Mouse (Mus musculus) Muller cell, postnatal 12 days (primary cell): ENCODE data around the gene Pappa2.

Experiments
- DNase-seq: peaks from one replicate; pipeline ENCODE4 v3.0.0-alpha.2; 2015; ENCODE audit errors: inconsistent ontology term

Pappa2 gene

DNA sequence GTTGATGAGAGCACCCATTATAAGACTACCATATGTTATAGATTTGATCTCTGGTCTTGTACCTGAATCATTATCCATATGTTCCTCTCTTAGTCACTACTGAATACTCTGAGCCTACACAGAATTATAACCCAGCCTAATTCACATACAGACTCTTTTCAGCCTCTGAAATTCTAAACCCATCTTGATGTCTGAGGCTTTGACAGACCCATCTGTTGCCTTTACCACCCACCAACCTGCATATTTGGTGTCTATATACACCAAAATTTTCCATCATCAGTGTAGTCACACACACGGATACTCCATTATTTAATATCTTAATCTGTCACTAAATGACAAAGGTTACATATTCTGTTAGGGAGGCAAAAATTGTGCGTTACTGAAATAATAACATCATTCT is 69.6 kb downstream of the Pappa2 start:
- DNase-seq = no peak

DNA sequence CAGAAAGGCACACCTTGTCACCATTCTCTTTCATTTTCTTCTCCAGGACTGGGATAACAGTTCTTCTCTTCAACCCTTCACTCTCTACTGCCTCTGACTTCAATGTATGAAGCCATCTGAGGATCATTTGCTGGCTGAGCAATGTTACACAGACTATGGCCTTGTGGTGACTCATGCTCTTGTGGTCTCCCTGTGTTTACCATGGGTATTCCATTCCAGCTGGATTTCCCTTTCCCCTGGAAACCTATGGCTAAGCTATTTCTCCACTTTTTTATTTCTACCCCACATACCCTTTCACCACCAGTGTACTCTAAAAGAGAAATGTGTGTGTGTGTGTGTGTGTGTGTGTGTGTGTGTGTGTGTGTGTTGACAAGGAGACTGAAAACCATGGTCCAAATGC is 83.0 kb downstream of the Pappa2 start:
- DNase-seq = peak; percentile 17

DNA sequence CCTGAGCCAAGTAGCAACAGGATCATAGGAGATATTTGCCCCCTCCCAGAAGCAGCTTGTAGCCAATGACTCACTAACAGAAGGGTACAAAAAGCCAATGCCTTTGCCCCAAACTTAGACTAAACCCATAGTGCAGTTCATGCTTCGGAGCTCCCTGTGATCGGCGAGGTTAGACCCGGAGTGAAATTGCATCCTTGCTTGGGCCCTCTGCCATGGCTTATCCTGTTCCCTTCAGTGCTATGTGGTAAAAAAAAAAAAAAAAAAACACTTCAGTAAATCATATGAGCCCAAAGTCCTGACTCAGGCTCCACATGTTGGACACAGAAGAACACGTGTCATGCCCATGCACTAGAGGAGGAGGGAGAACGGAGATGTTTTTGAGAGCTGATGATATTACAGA is 85.8 kb downstream of the Pappa2 start:
- DNase-seq = no peak

DNA sequence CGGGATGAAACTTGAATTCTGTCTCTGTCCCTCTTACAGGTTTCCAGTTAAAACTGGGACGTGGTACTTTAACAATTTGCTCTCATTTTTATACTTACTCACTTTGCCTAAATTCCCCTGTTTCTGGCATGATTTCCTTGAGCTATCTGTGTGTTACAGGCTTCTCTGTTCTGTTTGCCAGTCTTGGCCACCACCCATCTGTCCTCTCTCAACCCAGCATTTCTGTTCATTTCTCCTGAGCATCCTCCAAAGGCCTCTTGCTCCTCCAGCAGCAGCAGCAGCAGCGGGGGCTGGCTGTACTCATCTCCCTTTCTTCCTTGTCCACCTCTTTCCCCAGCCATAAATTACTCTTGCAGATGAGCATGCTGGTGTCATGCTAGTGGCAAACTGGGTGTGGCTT is 104.8 kb downstream of the Pappa2 start:
- DNase-seq = no peak

DNA sequence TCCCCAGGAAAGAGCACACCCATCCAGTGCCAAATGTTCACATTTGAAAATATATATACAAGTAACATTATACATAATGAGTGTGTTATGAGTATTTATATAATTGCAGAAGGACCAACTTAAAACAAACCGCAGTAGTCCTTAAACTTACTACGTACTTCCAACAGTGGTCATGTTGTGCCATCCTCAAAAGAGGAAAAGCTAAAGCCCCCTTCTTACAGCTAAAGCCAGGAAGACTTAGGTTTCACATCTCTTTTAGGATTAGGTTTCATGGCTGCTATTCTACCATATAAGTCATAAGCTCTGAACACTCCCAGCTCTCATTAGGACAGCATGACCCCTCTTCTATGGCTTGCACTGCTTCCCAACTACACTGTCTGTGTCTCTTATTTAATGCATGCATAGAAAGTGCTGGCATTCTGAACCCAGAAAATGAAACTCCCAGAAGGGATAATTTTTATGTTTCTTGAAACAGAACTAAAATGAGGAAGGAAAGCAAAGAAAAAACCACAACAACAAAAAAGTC is 105.7 kb downstream of the Pappa2 start:
- no peak for DNase-seq

DNA sequence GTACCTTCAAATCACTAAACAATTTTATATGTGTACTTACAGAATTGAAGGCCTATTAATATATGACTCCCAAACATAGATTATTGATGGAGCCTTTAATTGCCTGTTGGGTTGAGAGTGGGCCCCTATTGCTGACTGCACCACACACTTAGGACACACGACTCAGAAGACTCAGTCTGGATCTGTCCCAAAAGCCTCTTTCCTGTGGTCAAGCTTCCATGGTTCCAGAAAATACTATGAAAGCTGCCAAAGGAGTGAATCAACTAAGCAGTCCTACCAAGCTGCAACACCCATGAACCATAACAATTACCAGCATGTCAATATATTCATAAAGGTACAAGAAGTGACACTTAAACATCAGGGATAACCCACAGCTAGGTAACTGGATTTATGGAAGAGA is 106.7 kb downstream of the Pappa2 start:
- peak; percentile 52 for DNase-seq

DNA sequence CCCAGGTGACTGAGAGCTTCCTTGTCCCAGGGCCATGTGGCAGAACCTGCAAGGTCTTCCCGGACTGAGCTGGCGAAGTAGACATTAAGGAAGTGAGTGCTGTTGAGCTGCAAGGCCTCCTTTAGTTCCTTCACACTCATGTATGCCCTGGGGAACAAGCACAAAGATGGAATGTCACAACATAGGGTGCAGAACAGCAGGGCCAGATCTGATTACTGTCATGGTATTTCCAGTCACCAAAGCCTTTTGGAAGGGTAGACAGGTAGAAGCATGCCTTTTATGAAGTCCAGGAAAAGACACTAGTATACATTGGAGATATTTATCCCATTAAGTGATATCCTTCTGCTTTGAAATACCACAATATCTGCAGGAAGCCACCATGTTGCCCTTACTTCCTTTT is 108.9 kb downstream of the Pappa2 start:
- no peak for DNase-seq

DNA sequence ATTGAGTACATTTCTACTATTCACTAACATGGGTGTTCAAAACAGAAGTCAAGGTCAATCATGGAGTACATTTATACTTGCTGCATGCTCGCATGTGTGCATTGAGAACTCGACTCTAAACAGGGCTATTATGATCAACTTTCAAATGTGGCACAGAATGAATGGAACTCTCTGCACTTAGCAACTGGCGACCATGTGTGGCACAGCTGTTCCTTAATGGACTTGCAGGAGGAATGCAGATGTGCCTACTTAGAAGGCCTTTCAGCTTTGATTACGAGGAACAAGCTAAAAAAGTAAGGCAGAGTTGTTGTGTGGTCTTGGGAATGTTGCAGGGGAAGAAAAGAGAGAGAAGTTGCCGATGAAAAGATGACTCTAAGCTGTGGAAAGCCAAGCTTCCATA is 120.1 kb downstream of the Pappa2 start:
- no peak for DNase-seq

DNA sequence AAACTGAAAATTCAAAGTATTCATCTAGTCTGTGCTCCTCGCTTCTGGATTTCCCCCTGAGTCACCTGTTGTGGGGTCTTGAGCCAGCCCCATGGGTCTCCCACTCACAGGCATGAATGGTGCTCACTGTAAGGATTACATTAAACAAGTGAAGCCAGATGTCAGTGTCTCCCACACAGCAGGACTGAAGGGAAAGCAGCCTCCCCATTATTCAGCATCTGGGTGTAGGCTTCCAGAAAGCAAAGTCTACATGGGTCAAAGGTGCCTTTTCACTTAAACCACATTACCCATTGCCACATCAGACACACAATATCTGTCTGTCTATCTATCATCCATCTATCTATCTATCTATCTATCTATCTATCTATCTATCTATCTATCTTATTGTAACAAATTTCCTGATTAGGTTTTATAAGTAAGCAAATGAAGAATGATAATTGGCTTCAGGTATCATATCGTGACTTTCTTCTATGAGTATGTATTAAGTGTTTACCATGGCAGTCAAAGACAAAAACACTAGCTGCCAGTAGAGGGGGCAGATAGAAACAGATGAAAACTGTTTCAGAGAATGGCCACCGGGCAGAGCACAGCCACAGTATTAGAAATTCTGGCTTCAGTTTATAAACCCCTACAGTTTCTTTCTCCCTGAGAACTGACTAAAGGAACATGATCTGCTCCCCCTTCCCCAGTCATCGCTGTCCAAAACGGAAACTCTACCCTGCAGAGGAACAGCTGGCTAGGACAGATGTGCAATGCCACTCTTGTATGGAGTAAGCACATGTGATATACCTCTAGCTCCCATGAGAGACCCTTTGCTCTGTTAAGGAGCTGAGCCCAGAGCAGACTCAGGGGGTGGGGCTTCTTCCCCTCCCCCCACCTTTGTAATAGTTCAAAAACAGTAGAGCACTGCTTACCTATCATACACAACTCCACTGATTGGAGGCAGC is 126.1 kb downstream of the Pappa2 start:
- no peak for DNase-seq

DNA sequence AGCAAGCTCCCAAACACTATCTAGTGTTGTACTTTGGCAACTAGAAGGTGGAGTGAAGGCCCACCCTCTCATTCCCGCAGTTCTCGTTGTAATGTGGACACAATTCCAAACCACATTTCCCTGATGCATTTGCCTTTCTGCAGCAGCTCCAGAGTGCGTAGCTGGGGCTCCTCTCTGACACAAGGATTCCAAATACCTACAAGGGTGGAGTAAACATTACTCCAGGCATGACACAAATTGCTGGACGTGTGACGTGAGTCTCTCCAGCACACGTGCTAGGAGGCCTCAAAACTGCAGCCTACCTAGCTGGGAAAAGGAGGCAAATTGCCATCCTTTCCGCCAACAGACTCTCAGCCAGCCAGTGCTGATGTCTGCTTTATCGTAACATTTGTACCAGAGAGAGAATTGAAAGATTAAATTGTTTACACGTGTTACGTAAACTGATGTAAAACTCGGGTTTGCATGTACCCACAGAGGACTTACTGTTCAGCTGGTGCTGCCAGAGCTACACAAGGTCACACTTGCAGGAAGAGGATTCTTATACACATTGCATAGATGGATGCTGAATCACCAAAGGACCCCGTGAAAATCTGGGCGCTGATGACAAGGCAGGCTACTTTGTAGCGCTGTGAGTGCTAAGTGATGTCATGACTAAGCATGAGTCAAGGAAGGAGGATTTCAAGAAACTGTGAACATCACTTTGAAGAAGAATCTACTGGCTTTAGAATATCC is 127.3 kb downstream of the Pappa2 start:
- DNase-seq = no peak

DNA sequence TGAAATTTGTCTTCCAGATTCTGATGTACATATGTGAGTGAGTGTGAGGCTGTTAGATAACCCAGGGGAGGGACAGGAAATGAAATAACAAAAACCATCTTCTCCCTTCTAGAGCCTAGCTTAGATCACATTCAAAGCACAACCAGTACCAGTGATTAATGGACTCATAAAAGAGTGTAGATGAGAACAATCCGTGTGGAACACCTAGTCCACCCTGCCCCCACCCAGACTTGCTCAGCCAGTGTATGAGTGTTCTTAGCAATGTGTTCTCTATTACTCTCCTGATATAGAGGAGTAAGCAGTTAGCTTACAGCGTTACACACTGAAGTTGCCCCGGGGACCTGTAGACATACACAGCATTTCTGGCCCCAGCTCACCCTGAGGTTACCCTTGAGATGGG is 129.8 kb downstream of the Pappa2 start:
- no peak for DNase-seq

DNA sequence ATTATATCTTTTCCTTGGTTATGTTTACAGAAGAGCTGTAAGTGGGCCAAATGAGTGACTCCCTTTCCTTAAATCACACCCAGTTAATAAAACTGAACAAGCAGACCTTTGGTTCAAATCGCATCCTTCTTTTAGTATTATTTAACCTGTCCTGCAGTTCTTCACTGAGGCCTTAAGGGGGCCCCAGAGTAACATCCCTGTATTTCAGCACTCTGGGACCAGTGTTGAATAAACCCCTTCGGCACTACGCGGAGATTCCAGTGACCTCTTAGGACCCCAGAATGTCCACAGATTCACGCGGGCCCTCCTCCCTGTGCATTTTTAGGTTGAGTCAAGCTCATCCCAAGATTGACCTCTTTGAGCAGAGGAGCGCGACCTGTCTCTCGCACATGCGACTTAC is 135.7 kb downstream of the Pappa2 start:
- no peak for DNase-seq

DNA sequence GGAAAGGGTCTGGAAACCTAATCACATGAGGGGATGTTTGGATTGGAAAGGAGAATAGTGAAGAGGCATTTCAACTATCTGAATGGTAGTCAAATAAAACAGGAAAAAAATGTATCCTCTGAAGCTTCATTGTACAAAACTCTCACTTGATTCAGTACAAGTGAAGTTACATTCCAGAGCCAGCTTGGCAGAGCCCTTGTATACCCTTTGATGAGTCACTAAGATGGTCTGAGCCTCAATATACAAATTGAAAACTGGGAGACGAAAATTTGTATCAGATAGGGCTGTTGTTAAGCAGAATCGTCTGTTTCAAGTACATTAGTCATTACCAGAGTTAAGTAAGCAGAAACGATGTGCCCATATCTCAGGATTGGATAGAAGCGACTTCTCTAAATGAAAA is 143.1 kb downstream of the Pappa2 start:
- peak; percentile 45 for DNase-seq

DNA sequence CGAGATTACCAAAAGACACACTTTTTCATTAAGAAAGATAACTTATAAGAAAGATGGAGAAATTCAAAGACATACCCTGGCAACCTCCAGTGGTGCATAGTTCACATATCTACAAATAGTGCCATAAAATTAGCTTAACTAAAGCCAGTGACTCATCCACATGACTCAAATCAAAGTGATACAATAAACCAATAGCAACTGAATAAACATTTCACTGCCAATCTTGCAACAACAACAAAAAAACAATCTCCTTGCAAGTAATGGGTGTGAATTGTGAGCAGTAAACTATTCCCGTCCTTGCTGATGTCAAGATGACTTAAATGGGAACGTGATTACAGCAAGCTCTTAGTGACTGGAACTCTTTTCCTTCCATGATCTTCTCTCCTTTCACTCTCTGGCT is 150.1 kb downstream of the Pappa2 start:
- no peak for DNase-seq

DNA sequence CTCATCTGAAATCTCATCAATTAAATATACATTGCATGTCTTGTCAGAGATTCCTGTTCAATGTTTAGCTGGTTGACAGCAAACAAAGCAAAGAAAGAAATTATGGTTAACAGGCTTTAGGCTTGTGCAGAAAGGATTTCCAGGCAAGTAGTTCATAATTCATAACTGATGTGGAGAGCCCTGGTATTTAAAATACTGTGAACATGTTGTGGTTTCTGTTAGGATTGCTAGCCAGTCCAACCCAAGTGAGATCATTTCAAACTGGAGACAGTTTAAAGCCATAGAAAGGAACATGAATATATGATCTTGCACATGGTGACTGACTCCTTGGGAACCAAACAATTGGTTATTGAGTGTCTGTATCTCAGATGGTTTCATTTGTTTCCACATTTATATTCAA is 152.4 kb downstream of the Pappa2 start:
- DNase-seq = no peak

DNA sequence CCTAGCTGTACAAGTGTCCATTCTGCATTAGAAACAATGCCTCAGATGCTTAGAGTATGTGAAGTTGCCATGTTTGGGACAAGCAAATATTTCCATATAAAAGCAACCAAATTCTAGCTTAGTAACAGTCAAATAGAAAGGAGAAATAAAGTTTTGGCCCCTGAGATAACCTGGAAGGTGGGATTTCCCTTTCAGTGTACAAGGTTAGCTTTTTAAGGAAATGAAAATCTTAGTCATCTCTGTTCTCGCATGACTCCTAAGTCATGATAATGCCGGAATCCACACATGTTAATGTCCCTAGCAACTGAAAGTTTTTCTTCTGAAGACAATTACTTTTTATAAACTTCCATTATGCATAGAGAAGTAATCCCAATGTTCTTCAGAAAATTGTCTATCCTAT is 160.6 kb downstream of the Pappa2 start:
- no peak for DNase-seq

DNA sequence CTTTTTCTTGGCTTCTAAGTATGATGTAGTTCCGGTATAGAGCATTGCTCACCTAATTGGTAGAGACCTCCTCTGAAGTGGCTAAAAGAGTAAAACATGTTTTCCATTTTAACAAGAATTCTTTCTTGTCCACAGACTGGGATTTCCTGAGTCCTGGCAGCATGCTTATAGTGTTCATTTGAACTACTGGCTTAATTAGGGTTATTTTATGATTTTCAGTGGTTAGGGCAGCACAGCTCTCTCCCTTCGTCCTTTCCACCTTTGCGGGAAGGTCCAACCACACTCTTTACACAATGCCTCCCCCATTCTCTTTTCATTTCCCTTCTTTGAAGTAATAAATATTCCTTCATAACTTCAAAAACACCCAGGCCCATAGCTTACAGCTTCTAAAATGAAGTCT is 163.8 kb downstream of the Pappa2 start:
- no peak for DNase-seq

DNA sequence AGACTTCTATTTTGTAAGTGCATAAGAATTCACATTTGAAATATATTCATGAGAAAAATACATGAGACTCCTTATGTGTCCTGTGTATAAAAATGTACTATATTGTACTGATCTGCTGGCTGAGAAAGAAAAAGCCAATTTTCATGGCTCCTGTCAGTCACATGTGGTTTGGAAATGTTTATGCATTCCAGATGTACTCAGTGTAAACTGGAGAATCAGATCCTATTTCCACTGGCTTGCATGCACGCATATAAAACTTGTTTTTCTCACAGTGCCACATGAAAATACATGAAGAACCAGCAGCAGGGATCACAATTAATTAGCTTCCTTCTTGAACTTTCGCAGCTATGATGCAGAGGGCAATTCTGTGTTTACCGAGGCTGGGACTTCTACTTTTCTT is 168.4 kb downstream of the Pappa2 start:
- DNase-seq = no peak

DNA sequence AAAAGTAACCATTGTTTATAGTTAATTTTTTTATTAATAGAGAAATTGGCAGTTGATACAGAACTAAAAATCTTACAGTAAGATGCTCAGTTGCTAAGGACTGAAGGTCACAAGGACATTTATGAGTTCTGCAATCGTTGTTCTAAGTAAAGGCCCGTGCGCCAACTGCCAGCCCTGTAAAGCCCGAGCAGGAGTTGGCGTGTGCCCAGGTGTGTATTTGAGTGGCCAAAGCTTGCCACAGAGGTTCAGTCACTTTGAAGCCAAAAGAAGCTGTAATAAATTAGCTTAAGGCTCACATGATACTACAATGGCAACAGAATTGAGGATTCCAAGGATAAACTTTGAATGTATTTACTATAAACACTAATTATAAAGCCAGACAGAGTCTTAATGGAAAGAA is 204.8 kb downstream of the Pappa2 start:
- DNase-seq = no peak

DNA sequence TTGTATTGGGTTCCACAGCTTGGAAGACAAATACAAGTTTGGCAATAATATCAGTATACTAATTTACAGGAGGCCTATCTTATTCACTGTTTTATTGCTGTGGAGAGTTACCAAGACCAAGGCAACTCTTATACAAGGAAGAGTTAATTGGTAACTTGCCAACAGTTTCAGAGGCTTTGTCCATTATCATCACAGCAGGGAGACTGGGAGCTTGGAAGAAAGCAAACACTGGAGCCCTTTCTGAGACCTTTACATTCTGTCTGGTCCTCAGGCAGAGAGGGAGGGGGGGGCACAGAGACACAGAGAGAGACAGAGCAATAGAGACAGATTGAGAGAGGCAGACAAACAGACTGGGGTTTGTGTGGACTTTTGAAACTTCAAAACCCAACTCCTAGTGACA is 207.2 kb downstream of the Pappa2 start:
- no peak for DNase-seq

DNA sequence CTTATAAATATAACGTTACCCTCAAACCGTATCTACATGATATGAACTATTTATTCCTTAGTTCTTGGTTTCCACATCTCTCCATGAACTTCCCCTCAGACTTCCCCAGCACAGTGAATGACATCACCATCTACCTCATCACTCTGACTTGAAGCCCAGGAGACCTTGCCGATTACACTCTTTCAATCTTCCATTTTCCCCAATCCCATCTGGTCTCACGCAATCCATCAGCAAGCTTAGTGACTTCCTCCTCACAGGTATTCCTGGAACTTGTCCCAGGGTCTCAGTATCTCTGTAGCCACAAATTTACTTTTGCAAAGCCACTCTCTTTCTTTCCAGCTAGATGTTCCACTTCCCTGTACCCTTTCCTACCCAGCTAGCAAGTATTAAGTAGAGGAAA is 209.5 kb downstream of the Pappa2 start:
- no peak for DNase-seq

DNA sequence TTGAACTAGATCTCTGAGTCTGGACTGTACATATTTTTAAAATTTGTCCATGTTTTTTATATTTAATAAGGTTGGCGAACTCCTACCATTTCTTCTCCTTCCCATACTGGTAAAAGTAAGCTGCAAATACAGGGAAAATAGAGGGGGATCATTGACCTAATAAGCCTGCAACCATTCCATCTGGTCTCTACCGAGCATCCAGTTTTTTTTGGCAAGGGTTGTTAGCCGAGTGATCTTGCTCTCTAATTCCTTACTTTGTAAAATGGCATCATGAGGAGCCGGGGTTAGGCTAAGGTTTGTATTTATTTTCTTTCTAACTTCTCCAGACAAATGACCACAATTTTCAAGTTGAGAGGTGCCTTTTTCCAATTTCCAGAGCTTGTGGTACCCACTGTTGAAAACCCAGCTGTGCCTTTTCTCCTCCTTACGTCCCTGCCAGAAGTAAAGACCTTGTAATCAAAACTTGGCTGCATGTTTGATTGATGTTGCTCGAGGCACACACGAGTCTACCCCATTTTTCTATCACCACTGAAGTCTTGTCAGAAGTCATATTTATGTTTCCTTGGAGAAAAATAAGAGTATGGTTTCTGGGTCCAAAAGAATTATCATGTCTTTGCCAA is 210.1 kb downstream of the Pappa2 start:
- no peak for DNase-seq
